Mouse (Mus musculus) hematopoietic multipotent progenitor cell, adult 10-12 weeks (in vitro differentiated cells): ENCODE measurements around the gene Gosr1. TPM values are rescaled to one million over a fixed set of nuclear protein-coding genes. Genes with fewer than 3 reads are reported as not detected.

ENCODE experiments used
- polyA plus RNA-seq: library from polyadenylated mRNA; stranded (reverse); fragments of >175 nt; gene quantifications from 2 replicates; pipeline ENCODE4 v1.2.3, GENCODE M21; 2012; ENCODE audit warnings: low replicate concordance

The Gosr1 gene
- 1.3 and 5.3 TPM in 2 replicates for polyA plus RNA-seq

GRCm38 (mm10) chr11:76763053-76763740 is at the start of gene Gosr1:
Gosr1 (minus strand) TSS chr11:76763579.

GRCm38 (mm10) chr11:76679508-76679907 is 83.9 kb downstream of the Gosr1 start, which contains the start of gene Trarg1:
Trarg1 (plus strand) TSS chr11:76679808.

Other genes starting within 250 kb of the Gosr1 start
- 35.6 and 70.9 TPM in 2 replicates for gene Abr, start 141.3 kb downstream of the Gosr1 start, polyA plus RNA-seq
- 0.11 TPM in 1 of 2 replicates, not detected in the other for gene Bhlha9, start 91.1 kb downstream of the Gosr1 start, polyA plus RNA-seq
- gene Trarg1, start 83.8 kb downstream of the Gosr1 start, polyA plus RNA-seq: not detected in 2 replicates
- gene Cpd, start 83.4 kb upstream of the Gosr1 start, polyA plus RNA-seq: 2.5 and 8.0 TPM in 2 replicates
- gene Tmigd1, start 138.6 kb upstream of the Gosr1 start, polyA plus RNA-seq: not detected in 2 replicates
- gene Blmh, start 161.2 kb upstream of the Gosr1 start, polyA plus RNA-seq: 3.1 and 7.8 TPM in 2 replicates
- gene Slc6a4, start 235.0 kb upstream of the Gosr1 start, polyA plus RNA-seq: 0.18 and 1.1 TPM in 2 replicates